Comparison of ENCODE assay signal across 8 mouse cellular contexts in the genomic region with DNA sequence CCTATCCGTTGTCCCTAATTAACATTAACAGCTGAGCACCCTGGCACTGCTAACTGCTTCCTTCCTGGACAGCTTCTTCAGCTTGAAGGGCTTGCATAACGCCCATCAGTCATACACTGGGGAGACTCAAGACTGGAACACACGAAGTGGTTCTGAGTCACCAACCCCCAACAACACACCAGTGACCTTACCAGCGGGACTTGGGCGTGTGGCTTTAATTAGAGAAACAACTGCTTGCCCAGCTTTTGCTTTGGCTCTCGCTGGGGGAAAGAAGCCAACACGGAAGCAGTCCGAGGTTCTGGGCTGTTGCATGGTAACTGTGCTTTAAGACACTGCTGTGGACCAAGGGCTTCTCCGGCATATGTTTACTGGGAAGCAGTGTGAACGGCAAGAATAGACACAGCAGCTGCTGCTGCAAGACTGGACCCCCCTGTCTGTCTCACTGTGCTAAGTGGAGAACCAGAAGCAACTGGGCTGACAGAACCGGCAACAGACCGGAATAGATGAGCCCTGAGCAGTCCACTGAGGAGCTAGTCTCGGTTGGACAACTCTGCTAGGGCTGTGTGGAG. TPM values are rescaled to one million over a fixed set of nuclear protein-coding genes. Genes with fewer than 3 reads are reported as not detected.
A peak's percentile ranks its signal among the peaks of the same experiment; 100 is the strongest.
DNase-seq lines count a peak whose midpoint lies in the region; ATAC-seq and TF ChIP-seq lines count a peak whose summit lies in the region.

No protein-coding gene starts in this region.

- ATAC-seq in heart, embryonic 13.5 days (ENCODE audit: extremely low read depth, insufficient number of reproducible peaks, low FRiP score, low TSS enrichment) = no peak
- ATAC-seq in stomach, postnatal 0 days (ENCODE audit: low FRiP score, low TSS enrichment) = peak; percentile 85

- WGBS in heart, embryonic 13.5 days = 49% methylated on average over 13 of the region's 13 CpGs
- 10% methylated on average over 13 of the region's 13 CpGs for WGBS in macrophage (ENCODE audit: missing documents)
- WGBS in stomach, postnatal 0 days = 23% methylated on average over 13 of the region's 13 CpGs

- peak; percentile 66 to 87 for DNase-seq in adrenal gland, adult (ENCODE audit: inconsistent age in 2 of 2, low spot score in 1 of 2)
- no peak for DNase-seq in adrenal gland, adult 18-20 months (ENCODE audit: low spot score in 2 of 2)
- DNase-seq in urinary bladder, postnatal 14 days (ENCODE audit: low spot score) = peak; percentile 20
- DNase-seq in urinary bladder, postnatal 10 days (ENCODE audit: low spot score) = no peak
- DNase-seq in kidney, postnatal 4 days = peak; percentile 7 to 25
- peak; percentile 43 for DNase-seq in stomach, postnatal 0 days (ENCODE audit: low spot score)

- peaks cover 90% of the 10 kb centered on the region for H3K79me2 ChIP-seq in macrophage (ENCODE audit: inconsistent target)

- H3K36me3 ChIP-seq in heart, embryonic 13.5 days = no peaks in the 10 kb centered on the region
- peaks cover 9% of the 10 kb centered on the region; the same call in 1 of the 2 replicates for H3K36me3 ChIP-seq in macrophage (ENCODE audit: inconsistent target)
- H3K36me3 ChIP-seq in stomach, postnatal 0 days (ENCODE audit: control insufficient read depth, insufficient read depth, low read length) = no peaks in the 10 kb centered on the region

- H3K4me3 ChIP-seq in heart, embryonic 13.5 days = no peak overlapping the region
- peak overlapping the region; percentile 18 for H3K4me3 ChIP-seq in macrophage (ENCODE audit: inconsistent target)
- H3K4me3 ChIP-seq in stomach, postnatal 0 days (ENCODE audit: low read depth, low read length) = peak overlapping the region; percentile 10; the same call in 1 of the 2 replicates

- no peak overlapping the region for H3K9ac ChIP-seq in heart, embryonic 13.5 days
- peak overlapping the region; percentile 31; the same call in 1 of the 2 replicates for H3K9ac ChIP-seq in stomach, postnatal 0 days (ENCODE audit: low read length)

- no peak for TF ChIP-seq CTCF in stomach, postnatal 0 days (IDR thresholded peaks at IDR 0.05; ENCODE audit: low read depth)

- H3K4me2 ChIP-seq in heart, embryonic 13.5 days = peak overlapping the region; percentile 14
- peak overlapping the region; percentile 41 for H3K4me2 ChIP-seq in stomach, postnatal 0 days (replicated peaks; ENCODE audit: low read depth)

- no peak for TF ChIP-seq EP300 in stomach, postnatal 0 days (optimal IDR thresholded peaks at IDR 0.05)

- H3K4me1 ChIP-seq in heart, embryonic 13.5 days = peaks cover 15% of the 10 kb centered on the region
- no peaks in the 10 kb centered on the region; the same call in 1 of the 2 replicates for H3K4me1 ChIP-seq in stomach, postnatal 0 days (replicated peaks; ENCODE audit: control insufficient read depth, insufficient read depth)

- H3K27me3 ChIP-seq in heart, embryonic 13.5 days (replicated peaks) = peaks cover 2% of the 10 kb centered on the region; the same call in 1 of the 2 replicates
- H3K27me3 ChIP-seq in stomach, postnatal 0 days (ENCODE audit: control insufficient read depth, insufficient read depth, low read length) = no peaks in the 10 kb centered on the region

- H3K27ac ChIP-seq in heart, embryonic 13.5 days (replicated peaks) = no peak overlapping the region
- peak overlapping the region; percentile 72 for H3K27ac ChIP-seq in macrophage
- 0 out of 2 replicates have a peak overlapping the region, but pooled peaks have one; percentile 49 for H3K27ac ChIP-seq in stomach, postnatal 0 days (replicated peaks)

- H3K9me3 ChIP-seq in heart, embryonic 13.5 days = no peaks in the 10 kb centered on the region
- no peaks in the 10 kb centered on the region for H3K9me3 ChIP-seq in stomach, postnatal 0 days (ENCODE audit: control insufficient read depth, low read length)

RNA-seq across cellular contexts. Expression of a gene that starts 11.3 kb away (rescaled TPM):
- total RNA-seq in adrenal gland, adult 18-20 months (2021) = 100 to 1,000 TPM in 1 of 2 experiments, 10 to 100 TPM in 1; 72.7 to 115 TPM
- polyA plus RNA-seq in heart, embryonic 13.5 days (2015; fragmentation: Nextera tagmentation; extraction: Ambion mirVana) = 5.4 and 5.5 TPM in 2 replicates
- total RNA-seq in macrophage (2018; cell fraction: chromatin; rRNA removed) = 100 to 1,000 TPM in 14 of 26 experiments, 10 to 100 TPM in 12; 20.2 to 380 (median 117) TPM
- 10 to 100 TPM; 11.3 to 73.2 (median 26.9) TPM for total RNA-seq in macrophage (2018; cell fraction: cytosol; rRNA removed)
- 100 to 1,000 TPM in 15 of 26 experiments, 10 to 100 TPM in 11; 20.7 to 309 (median 108) TPM for total RNA-seq in macrophage (2018; cell fraction: nucleus; rRNA removed)
- polyA plus RNA-seq in macrophage (2018) = 5.9 to 18.8 TPM (median 16.6 TPM) in 3 replicates
- polyA plus RNA-seq in stomach, postnatal 0 days (2015; fragmentation: Nextera tagmentation; extraction: Ambion mirVana) = 12.0 and 12.4 TPM in 2 replicates

Comparison
In these comparisons a context has a peak if more than half of its experiments do, and no peak if none do; other contexts are left out.
1. DNase-seq: peak in adrenal gland, adult (2 of 2), urinary bladder, postnatal 14 days (single experiment), kidney, postnatal 4 days (2 of 2) and stomach, postnatal 0 days (single experiment); none in adrenal gland, adult 18-20 months (0 of 2) and urinary bladder, postnatal 10 days (single experiment).